ENCODE assay signal across 14 mouse cellular contexts in the genomic region with DNA sequence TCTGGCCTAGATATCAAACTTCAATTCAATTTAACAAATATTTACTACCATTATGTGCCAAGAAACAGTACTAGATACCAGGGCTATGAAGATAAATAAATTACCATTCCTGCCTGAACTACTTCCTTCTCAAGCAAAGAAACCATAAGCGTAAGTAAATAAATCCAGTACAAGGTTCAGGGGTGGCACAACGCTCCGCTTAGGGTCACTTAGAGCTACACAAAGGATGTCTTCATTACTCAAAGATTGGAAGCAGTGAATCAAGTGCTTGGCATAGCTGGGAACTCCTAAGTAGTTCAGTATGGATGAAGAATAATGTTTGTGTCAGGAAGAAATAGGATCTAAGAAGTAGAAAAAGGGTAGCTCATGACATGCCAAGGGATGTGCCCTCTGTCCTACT. TPM values are rescaled to one million over a fixed set of nuclear protein-coding genes. Genes with fewer than 3 reads are reported as not detected.
"Had no signal": no experiment of that assay in that cellular context is flagged by ENCODE, and none has a peak within 500 bp of the region (broad histone marks: within the 10 kb centered on the region; RNA-seq: fewer than 3 reads in every experiment).

No protein-coding gene starts in this region.

- H3K9ac ChIP-seq: limb, embryonic 15.5 days; liver, embryonic 13.5 days; midbrain, embryonic 13.5 days had no signal

- DNase-seq: kidney, adult 11 months; kidney, postnatal 10 days; kidney, postnatal 4 days; liver, embryonic 13.5 days; right cerebral cortex, postnatal 14 days; thymus, postnatal 14 days had no signal

- H3K4me2 ChIP-seq: limb, embryonic 15.5 days; liver, embryonic 13.5 days; midbrain, embryonic 13.5 days had no signal

- H3K9me3 ChIP-seq: limb, embryonic 15.5 days; liver, embryonic 13.5 days; midbrain, embryonic 13.5 days had no signal

- H3K27me3 ChIP-seq: limb, embryonic 15.5 days; liver, embryonic 13.5 days; midbrain, embryonic 13.5 days had no signal

- ATAC-seq: midbrain, embryonic 13.5 days had no signal

- H3K4me3 ChIP-seq: limb, embryonic 15.5 days; liver, embryonic 13.5 days; midbrain, embryonic 13.5 days had no signal

- H3K27ac ChIP-seq: limb, embryonic 15.5 days; liver, embryonic 13.5 days; midbrain, embryonic 13.5 days had no signal

RNA-seq across cellular contexts. Expression of a gene that starts 27.4 kb away (rescaled TPM):
- total RNA-seq: left cerebral cortex, adult 8-10 months; left cerebral cortex, postnatal 25 days; megakaryocyte progenitor cell, adult 5-6 weeks had no signal
- polyA plus RNA-seq: kidney, embryonic 14.5 days; limb, embryonic 11.5 days; liver, embryonic 13.5 days; lung, embryonic 16.5 days had no signal

RNA-seq across cellular contexts. Expression of a gene that starts 28.5 kb away (rescaled TPM):
- total RNA-seq: megakaryocyte progenitor cell, adult 5-6 weeks had no signal
- polyA plus RNA-seq: liver, embryonic 13.5 days had no signal
